Mouse (Mus musculus): ENCODE measurements at regions not wholly inside any gene's neighbourhood (a gene's known extent, or its start where the extent isn't known, plus 50 kb on each side); places are given as distances from the start of the nearest gene placed in this dataset.

DNA sequence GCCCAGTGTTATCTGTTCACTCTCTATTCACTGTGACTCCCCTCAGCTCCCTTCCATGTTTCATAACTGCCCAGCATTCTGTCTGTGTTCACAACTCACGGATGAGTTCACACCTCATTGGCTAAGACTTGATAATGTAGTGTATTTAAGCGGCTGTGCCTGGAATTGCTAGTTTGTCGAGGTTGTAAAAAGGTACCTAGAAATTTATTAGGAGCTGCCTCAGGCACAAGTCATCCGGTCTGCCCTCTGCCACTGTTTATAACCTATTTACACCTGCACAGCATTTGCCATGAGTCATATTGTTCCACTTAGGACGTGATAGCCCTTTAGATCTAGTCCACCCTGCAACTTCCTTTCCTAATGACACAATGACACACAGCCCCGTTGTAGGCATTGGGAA lies 50.0 kb upstream of the Pgrmc2 start:
- no peak for TF ChIP-seq EP300 (IDR thresholded peaks at IDR 0.05; ENCODE audit: insufficient read depth, low read depth, low read length)
- TF ChIP-seq POLR2A (IDR thresholded peaks at IDR 0.05; ENCODE audit: insufficient read depth, low read depth, low read length) = no peak

All from heart, adult 2 months (tissue).